Mouse (Mus musculus) adrenal gland, adult 2 months (tissue): ENCODE data around the gene Dennd6b. TPM values are rescaled to one million over a fixed set of nuclear protein-coding genes. Genes with fewer than 3 reads are reported as not detected.

Experiments
- DNase-seq: peaks from one replicate; pipeline ENCODE4 v3.0.0; 2021
- long read RNA-seq: library from polyadenylated mRNA; stranded (forward); transcript quantifications from one replicate; pipeline ENCODE4 v2.0.0, GENCODE M21; 2021
- polyA plus RNA-seq: library from polyadenylated mRNA; depleted of rRNA; stranded (reverse); fragments of >200 nt; gene quantifications from 2 replicates; pipeline ENCODE4 v1.2.3, GENCODE M21; 2012; rRNA removed
- total RNA-seq, 2 experiments: library from RNA; stranded (reverse); gene quantifications; 2 replicates each; pipeline ENCODE4 v1.2.3; 2021

Gene Dennd6b
- total RNA-seq (1 to 10 TPM; 5.2 to 5.7 TPM), polyA plus RNA-seq (24.0 and 24.9 TPM in 2 replicates)
- long read RNA-seq, full-length matches to known transcripts: 3 of 9 reads
- long read RNA-seq, partial matches to known transcripts: 0 of 9 reads
- long read RNA-seq, other reads (novel, unspliced or antisense): 6 of 9 reads

DNA sequence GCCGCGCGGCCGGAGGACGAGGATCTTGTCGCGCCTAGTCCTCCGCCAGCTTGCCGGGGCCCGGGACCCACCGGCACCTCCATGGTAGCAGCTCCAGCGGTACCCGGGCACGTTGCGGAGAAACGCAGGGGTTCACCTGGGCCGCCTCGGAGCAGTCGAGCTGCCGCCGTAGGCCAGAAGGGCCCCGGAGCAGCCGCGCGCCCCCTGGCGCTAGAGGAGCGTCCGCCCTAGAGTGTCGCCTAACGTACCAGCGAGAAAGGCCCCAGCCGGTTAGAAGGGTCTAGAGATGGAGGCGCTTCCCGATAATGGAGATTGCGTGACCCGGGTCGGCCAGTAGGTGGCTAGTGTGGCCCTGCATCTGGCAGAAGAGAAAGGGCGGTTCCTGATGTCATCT lies at the start of gene Dennd6b:
Dennd6b (minus strand) TSS at position 184 of the 394 bp plus-strand sequence.
- peak; percentile 97 for DNase-seq

- DNase-seq: no peak
Measured at GRCm38 (mm10) chr15:89241025-89241424, 44.7 kb upstream of the Dennd6b start.

DNA sequence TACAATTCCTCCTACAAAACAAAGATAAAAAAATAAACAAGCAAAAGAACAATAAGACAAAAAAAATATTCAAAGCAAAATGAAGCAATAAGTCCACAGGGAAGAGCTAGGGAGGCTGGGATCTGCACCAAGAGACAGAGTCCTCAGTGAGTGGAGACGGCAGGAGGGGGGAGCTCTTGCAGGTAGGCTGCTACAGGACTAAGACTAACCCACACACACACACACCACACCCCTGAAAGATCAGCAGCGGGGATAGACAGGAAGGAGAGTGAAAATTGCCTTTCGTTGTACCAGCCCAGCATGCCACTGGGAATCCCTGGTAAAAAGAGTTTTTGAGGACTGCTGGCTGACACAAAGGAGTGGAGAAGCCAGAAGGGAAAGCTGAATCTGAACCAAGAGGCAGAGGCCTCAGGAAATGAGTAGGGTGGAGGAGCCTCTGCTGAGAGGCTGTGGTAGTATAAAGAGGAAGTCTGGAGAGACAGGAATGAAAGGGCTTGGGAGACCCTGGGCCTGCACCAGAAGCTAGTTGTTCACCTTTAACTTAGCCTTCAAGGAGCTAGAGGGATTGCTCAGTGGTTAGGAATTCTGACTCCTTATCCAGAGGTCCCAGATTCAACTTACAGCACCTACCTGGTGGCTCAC lies 43.6 kb upstream of the Dennd6b start:
- DNase-seq: no peak

- DNase-seq: no peak
Measured at GRCm38 (mm10) chr15:89234052-89234451, 37.8 kb upstream of the Dennd6b start.

GRCm38 (mm10) chr15:89233586-89233985 lies 37.3 kb upstream of the Dennd6b start:
- peak; percentile 52 for DNase-seq

GRCm38 (mm10) chr15:89215611-89216233 lies 19.4 kb upstream of the Dennd6b start:
- DNase-seq: peak; percentile 69

GRCm38 (mm10) chr15:89214953-89215352 lies 18.7 kb upstream of the Dennd6b start:
- DNase-seq: no peak

- DNase-seq: no peak
Measured at GRCm38 (mm10) chr15:89213517-89213916, 17.2 kb upstream of the Dennd6b start.

DNA sequence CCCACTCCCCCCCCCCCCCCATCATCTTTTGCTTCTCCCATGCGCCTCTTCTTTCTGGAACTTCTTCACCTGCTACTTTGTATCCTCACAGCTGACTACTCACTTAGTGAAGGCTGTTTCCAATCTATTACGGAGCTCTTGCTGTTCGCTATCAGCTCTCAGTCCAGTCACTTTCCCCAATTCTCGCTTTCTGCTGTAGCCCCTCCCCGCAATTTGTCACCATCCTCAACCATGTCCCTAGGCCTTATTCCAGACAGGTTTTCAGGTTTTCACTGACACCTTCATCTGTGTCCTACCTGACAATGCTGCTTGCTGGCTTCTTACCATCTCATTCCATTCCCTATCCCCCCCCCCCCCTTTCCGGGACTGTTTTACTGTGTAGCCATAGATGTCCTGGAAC lies 16.2 kb upstream of the Dennd6b start:
- no peak for DNase-seq

- peak; percentile 44 for DNase-seq
Measured at GRCm38 (mm10) chr15:89211716-89212461, 15.6 kb upstream of the Dennd6b start.

DNA sequence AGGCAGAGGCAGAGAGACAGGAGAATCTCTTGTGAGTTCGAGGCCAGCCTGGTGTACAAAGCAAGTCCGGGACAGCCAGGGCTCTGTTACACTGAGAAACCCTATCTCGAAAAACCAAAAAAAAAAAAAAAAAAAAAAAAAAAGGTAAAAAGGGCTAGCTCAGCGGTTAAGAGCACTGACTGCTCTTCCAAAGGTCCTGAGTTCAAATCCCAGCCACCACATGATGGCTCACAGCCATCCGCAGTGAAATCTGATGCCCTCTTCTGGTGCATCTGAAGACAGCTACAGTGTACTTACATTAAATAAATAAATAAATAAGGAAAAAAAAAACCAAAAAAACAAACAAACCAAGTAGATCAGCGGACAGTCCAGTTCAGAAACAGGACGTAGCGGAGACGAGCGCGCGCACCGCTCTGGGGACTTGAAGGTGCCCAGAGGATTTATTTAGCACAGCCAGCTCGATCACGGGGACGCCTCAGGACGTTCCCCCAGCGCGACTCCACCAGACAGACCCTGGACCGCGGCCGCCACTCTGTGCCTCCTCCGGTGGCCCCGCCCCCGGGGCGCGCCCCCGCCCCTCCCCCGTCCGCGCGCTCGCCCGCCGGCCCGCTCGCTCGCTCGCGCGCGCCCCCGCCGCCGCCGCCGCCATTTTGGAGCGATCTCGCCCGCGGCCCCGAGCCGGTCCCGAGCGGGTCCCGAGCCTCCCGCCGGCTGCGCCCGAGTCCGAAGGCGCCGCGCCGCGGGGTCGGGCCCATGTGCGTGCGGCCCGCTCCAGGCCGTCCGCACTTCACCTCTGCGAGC lies 14.8 kb upstream of the Dennd6b start, which contains the start of gene Ppp6r2:
Ppp6r2 (plus strand) TSS at position 639 of the 801 bp plus-strand sequence.
- peak; percentile 89 for DNase-seq

GRCm38 (mm10) chr15:89209886-89210761 lies 13.8 kb upstream of the Dennd6b start:
- peak; percentile 88 for DNase-seq

GRCm38 (mm10) chr15:89207457-89207856 lies 11.2 kb upstream of the Dennd6b start:
- no peak for DNase-seq

DNA sequence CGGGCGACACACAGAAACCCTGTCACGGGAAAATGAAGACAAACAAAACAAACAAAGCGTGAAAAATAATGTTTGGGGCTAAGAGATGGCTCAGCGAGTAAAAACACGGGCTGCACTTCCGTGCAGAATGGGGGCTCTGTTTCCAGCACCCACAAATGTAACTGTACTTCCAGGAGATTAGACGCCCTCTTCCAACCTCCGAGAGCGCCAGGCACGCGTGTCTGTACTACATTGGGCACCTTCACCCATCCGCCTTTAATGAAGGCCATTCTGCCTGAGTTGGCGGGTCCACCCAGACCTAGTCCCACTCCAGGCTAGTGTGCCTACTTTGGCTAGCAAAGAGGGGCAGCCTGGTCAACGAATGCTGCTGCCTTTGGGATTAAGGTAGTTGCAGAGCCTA lies 760 bp upstream of the Dennd6b start:
- DNase-seq: no peak

GRCm38 (mm10) chr15:89195690-89196312 lies 495 bp downstream of the Dennd6b start:
- DNase-seq: peak; percentile 95

DNA sequence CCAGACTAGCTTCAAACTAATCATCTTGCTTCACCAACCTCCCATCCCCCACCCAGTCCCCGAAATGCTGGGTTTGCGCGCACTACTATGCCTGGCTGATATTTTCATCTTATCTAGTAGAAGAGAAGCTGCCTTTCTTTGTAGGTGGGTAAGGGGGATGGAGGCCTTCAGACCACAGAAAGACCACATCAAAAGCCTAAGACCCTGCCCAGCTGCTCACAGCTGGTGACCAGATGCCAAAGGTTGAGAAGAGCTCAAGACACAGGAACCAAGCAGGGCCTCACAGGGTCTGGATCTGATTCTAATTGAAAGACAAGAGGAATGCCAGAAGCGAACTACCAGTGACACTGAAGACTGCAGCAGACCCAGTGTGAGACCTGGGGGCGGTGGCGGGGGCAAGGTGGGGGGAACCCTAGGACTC lies 1.0 kb downstream of the Dennd6b start:
- no peak for DNase-seq

DNA sequence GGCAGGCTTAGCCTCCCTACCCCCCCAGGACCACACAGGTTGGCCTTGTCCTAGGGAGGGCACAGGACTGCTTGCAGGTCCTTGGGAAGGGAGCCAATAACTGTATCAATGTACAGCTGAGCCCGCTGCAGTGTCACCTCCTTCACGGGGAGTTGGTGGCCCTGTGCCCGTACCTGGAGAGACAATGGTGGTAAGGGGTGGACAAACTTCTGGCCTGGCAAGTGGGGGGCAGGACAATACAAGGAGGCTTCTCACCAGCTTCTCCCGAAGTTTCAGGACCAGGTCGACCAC lies 11.4 kb downstream of the Dennd6b start:
- peak; percentile 70 for DNase-seq

- no peak for DNase-seq
Measured at GRCm38 (mm10) chr15:89184141-89184936, 12.0 kb downstream of the Dennd6b start.

GRCm38 (mm10) chr15:89182842-89183241 lies 13.5 kb downstream of the Dennd6b start:
- no peak for DNase-seq

- no peak for DNase-seq
Measured at GRCm38 (mm10) chr15:89182328-89182741, 14.0 kb downstream of the Dennd6b start.
